Mouse (Mus musculus) granulocyte monocyte progenitor cell, adult 5-6 weeks (primary cell): Measurements from ENCODE around the gene Gria2. TPM values are rescaled to one million over a fixed set of nuclear protein-coding genes. Genes with fewer than 3 reads are reported as not detected.
A peak's percentile ranks its signal among the peaks of the same experiment; 100 is the strongest.

Source experiments
- ATAC-seq: replicated peaks from 2 replicates; pipeline ENCODE4 v1.8.0; 2016; ENCODE audit warnings: mild to moderate bottlenecking, moderate TSS enrichment, inconsistent platforms; ENCODE audit not compliant: poor library complexity, severe bottlenecking
- total RNA-seq, 2 experiments: library from RNA; stranded (forward) in 1 of 2; stranded (reverse) in 1 of 2; fragments of 200-712, 200-1000 nt in 1 of 2; fragments of >200 nt in 1 of 2; fragmentation: Nextera tagmentation in 1 of 2; gene quantifications; 2 replicates each; pipeline ENCODE4 v1.2.3; 2014 to 2017

The Gria2 gene
- total RNA-seq (2014; fragmentation: Nextera tagmentation), result not detected in 2 replicates
- total RNA-seq (2017), result not detected in 2 replicates

GRCm38 (mm10) chr3:80802596-80803081 is at the start of gene Gria2:
Gene Gria2 (minus strand): TSS chr3:80802835.
- ATAC-seq, result peak; percentile 67

DNA sequence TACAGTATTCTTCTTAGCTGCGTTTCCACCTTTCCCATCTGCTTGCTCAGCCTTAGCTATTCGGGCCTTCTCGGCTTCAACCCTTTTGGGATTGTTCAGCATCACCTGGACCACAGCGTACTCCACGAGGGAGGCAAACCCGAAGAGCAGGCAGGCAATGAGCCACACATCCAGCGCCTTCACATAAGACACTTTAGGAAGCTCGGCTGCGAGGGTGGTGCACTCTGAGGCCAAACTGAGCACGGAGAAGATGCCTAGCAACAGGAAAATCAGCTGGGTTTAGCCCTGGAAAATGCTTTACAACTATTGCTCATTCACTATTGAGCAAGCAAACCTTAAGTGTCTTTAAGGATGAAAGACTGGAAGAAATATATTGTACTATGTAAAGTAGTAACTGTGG is 48.3 kb upstream of the Gria2 start:
- no peak for ATAC-seq

- ATAC-seq, result no peak
Measured at GRCm38 (mm10) chr3:80845634-80846033, 43.0 kb upstream of the Gria2 start.

DNA sequence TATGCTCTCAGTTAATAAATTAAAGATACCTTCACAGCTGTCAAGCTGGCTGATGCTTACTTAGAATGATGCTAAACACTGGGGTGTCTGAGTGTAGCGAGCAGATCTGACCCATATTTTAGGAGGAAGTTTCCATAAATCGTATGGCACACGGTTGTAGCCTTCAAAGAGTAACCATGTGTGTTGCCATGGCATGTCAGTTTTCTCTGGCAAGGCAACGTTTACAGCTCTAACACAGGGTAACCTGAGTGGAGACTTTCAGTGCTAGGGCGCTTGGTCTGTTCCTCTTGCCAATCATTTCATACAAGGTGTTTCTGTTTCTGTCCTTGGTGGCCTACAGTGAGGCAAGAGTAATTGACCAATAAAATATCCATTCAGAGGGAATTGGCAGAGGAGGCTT is 37.2 kb upstream of the Gria2 start:
- ATAC-seq, result no peak

GRCm38 (mm10) chr3:80837583-80837982 is 34.9 kb upstream of the Gria2 start:
- ATAC-seq, result no peak

GRCm38 (mm10) chr3:80823975-80824374 is 21.3 kb upstream of the Gria2 start:
- no peak for ATAC-seq

DNA sequence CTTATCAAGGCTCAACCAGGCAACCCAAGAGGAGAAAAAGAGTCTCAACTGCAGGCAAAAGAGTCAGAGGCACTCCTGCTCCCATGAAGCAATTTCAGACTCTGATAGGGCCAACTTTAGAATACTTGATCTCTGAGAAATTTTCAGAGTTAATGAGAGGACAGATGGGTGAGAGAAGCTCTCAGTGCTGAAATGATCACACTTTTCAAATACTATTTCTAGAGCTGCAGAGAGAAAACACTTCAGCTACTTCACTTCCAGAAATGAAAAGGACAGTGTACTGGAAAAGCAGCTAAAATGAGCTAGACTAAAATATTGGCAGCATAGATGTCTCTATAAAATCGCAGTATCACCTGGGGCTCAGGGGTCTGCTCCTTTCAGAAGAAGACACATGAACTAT is 16.0 kb upstream of the Gria2 start:
- ATAC-seq, result no peak

DNA sequence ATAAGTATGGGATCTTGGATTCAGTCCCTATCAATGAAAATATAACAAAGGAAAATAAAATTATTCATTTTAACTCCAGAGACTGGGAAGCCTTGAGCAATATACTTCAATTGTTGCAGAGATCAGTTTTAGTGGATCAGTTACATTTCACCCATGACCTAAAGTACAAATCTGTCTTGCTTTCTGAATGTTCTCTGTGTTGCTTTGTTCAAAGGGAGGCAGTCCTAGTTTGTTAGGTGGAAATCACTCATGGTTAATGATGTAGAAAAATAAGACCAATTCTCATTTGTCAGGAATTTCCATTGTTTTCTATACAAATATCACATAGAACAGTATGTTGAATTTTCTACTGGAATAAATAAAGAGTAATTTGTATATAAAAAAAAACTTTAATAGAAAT is 11.1 kb upstream of the Gria2 start:
- ATAC-seq, result no peak

GRCm38 (mm10) chr3:80812237-80812636 is 9.6 kb upstream of the Gria2 start:
- ATAC-seq, result no peak

DNA sequence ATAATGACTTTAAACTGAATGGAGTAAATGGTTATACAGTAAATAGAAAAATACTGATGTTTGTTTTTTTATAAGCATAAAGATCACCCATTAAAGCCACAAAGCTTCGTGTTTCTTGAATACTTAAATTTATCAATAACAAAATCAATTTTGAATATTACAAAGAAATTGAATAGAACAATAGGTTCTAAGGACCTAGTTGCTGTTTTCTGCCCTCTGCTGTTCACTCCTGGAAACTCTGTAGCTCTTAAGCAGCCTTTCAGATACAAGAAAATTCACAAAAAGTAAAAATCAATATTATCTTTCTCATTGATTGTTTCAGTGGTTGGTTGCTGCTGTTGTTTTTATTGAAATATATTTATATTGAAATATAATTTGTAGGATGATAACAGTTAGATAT is 2.7 kb upstream of the Gria2 start:
- no peak for ATAC-seq

GRCm38 (mm10) chr3:80803811-80804210 is 1.2 kb upstream of the Gria2 start:
- ATAC-seq, result no peak

- no peak for ATAC-seq
Measured at GRCm38 (mm10) chr3:80803211-80803610, 576 bp upstream of the Gria2 start.

GRCm38 (mm10) chr3:80801827-80802310 is 766 bp downstream of the Gria2 start:
- no peak for ATAC-seq

- peak; percentile 13 for ATAC-seq
Measured at GRCm38 (mm10) chr3:80800995-80801826, 1.4 kb downstream of the Gria2 start.

DNA sequence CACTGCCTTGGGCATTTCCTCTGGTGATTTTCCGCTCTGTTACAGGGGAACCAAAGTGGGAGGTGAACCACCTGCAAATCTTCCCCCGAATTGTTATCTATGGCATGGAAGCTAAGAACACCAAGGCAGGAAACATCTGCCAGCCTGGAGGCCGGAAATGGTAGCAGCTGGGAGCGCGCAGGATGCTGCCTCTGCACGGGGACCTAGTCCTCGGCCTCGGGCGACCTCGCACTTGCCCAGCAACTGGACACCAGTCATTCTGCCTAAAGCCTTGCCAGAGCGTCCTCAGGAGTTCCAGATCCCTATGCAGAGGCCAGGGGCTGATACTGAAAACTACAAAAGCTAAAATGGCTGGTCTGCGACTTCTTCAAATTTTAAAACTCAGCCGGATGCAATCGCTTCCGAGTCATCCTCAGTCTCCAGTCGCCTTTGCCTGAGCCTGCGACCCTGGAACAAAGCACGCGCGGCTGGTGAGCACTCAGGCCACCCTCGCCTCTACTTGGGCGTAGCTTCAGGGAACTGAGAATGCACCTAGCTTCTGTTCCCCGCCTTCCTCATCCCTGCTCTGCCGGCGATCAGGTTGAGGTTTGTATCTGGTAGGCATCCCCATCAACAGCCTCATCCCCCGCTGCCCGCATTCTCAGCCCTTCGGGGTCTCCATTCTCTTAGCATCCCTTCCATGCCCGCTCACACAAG is 2.2 kb downstream of the Gria2 start:
- ATAC-seq, result peak; percentile 76

GRCm38 (mm10) chr3:80797935-80798334 is 4.7 kb downstream of the Gria2 start:
- no peak for ATAC-seq

- ATAC-seq, result no peak
Measured at GRCm38 (mm10) chr3:80796764-80797163, 5.9 kb downstream of the Gria2 start.

DNA sequence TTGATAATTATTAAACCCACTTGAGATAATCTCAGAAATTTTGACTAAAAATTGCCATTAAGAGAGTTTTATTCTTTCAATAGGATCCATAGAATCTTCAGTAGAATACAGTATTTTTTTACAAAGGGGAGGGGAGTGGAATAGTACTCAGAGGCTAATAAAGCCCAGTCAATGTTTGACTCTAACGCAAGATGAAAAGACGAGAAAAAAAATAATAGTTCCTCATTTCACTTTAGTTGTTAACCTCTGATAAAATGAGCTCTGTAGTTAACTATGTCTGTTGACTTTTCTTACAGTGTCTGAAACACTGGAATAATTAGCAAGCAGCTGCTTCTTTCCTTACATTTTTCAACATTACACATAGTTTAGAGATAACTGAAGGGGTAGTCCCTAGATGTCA is 7.4 kb downstream of the Gria2 start:
- no peak for ATAC-seq

DNA sequence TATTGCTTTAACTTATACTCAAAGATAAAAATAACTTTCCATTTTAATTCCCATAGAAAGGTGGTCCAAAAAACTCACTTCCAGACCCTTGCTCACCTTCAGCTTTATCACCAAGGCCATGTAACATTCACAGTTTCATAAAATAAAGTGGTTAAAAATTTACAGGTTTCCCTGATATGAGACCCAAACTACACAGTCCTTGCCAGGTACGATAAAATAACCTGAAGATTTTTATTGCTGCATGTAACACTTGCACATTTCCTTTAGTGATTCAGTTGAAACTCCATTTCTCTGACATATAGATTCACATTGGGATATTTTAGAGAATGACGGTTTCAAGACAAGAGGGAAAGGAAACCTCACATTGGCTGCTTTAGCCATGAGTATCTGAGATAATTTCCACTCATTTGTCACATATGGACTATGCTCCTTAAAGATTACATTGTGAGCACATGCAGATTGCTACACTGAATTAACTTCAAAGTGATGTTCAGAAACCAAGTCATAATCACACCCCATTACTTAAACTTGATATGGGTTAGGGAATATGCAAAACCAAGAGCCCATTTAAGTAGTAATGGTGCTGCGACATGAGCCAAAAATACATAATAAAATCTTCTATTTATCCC is 15.4 kb downstream of the Gria2 start:
- no peak for ATAC-seq

DNA sequence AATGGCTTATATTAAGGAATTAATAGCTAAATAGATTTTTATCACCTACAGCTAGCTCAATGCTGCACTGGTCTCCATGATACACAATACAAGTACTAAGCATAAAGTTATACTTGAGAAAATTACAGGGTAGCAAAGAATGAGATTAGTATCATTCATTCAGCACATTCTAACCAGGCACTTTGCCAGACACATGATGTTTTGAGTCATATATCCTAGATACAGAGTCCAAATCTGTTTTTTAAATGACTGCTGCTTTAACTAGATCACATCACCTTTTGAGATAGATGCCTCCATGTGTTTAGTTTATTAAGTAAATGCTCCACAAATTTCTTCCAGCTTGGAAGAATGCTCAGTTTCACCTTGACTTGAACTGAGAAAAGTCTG is 21.5 kb downstream of the Gria2 start:
- no peak for ATAC-seq
